Mouse (Mus musculus): ENCODE data around the gene Ttc39a.

Gene Ttc39a

DNA sequence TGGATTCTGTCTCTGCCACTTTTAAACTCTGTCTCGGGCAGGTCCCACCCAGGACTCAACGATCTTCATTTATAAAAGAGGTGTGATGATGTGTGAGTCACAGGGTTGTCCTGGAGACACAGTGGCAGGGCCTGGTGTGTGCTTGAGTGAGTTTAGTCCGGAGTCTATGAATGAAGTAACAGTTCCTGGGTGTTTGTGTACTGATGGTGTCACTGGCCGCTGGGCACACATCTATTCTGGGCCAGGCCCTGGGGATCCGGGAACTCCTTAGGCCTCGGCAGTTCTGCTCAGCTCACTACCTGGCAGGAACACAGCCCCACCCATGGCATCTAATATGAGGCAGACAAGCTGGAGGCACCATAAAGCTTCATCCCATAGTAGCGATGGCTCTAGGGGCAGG, 15.2 kb downstream of the Ttc39a start:
- DNase-seq, result no peak

DNA sequence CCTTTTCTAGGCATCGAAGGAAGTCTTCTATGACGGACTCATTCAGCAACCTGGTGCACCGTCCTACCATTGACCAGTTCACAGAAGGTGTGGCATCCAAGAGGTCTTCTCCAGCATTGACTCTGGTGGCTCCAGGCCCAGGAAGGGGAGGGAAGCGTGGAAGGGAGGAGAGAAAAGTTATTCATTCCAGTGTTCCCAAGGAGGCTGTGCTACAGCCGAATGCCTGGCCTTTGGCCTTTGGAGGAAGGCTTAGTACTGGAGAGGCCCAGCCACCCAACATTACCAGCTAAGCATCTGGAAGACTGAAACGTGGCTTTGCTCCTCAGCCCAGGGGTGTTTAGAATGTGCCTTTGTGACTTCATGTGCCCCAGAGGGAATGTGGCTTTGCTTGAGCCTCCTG, 16.0 kb downstream of the Ttc39a start:
- no peak for DNase-seq

DNA sequence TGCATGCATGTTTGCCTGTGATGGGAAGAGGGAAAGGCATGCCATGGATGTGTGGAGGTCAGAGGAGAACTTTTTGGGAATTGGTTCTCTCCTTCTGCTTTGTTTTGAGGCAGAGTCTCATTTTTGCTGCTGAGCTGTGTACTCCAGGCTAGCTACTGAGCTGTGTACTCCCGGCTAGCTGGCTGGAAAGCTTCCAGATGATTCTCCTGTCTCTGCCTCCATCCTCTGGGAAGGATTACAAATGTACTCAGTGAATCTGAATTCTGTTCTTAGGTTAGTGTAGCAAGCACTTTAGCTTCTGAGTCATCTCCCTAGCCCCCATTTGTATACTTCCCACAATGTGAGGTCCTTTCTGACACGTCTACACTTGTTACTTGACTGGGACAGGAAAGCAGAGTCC, 17.0 kb downstream of the Ttc39a start:
- no peak for DNase-seq

- no peak for DNase-seq
These were observed 20.6 kb downstream of the Ttc39a start for GRCm38 (mm10) chr4:109427058-109427457.

- peak; percentile 81 for DNase-seq
These were observed 23.8 kb downstream of the Ttc39a start for GRCm38 (mm10) chr4:109430250-109430649.

- peak; percentile 96 for DNase-seq
These were observed 24.4 kb downstream of the Ttc39a start for GRCm38 (mm10) chr4:109430854-109431253.

GRCm38 (mm10) chr4:109432668-109433375, 26.4 kb downstream of the Ttc39a start:
- DNase-seq, result peak; percentile 81

DNA sequence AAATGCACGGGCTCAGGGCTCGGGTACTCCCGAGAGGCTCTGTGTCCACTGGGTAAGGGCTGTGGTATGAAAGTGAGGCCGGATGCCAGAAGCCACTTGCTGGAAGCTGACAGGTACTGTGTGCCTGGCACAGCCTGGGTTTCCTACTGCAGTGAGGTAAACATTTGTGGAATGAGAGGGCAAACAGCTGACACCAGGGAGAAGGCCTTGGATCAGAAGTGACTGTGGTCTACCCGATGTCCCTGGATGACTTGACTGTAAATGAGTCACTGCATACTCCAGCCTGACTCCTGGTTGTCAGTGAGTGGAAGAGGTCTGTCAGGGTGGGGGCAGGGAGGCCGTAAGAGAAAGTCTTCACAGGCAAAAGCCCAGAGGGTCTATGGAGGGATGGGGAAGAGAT, 27.2 kb downstream of the Ttc39a start:
- peak; percentile 97 for DNase-seq

DNA sequence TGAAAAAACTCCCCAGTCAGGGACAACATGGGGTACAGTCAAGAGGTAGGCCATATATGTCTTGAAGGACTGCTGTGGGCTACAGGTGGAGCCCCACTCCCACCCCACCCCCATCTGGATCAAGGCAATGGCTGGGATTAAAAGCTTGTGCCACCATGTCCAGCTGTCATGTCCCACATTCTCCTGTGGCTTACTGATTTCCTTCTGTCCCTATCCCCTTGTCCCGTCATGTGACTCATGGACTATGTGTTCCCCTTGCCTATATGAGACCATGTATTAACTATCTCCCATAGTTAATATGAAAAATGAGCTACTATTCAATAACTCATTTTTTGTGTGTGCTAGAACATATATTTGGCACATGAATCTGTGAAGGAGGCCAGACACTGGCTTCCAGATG, 27.8 kb downstream of the Ttc39a start:
- no peak for DNase-seq

- DNase-seq, result peak; percentile 89
These were observed 31.8 kb downstream of the Ttc39a start for GRCm38 (mm10) chr4:109437913-109438878.

DNA sequence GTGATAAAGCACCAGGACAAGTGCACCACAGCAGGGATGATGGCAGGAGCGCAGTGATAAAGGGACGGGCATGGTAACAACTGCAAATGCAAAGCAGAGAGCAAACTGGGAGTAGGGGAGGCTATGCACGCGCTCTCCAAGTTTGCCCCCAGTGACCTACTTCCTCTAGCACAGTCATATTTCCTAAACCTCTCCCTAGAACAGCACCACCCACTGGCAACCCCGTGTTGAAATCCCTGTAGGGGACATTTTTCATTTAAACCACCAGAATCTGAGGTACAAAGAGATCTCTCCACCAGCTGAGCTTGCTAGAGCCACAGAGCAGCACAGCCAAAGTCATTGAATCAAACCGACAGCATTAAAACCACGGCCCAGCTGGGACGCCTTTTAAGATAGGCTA, 32.7 kb downstream of the Ttc39a start:
- peak; percentile 76 for DNase-seq

DNA sequence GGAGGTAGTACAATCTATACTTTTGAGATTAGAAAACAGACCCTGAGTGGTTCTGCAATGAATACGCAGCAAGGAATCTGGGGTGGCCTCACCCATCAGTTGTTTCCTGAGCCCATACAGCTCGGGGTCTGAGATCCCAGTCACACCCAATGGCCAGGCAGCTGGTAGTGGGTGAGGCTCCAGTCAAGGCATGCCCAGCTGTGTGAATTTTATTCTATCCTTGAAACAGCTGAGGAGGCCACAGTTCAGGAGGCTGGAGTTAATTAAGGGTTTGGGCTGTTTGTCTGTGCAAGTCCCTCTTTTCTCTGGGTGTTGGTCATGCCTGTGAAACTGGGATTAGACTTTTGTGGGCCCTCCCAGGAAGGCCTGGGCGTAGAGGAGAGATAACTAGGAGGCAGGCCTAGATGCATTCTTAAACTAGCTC, 33.4 kb downstream of the Ttc39a start:
- peak; percentile 92 for DNase-seq

DNA sequence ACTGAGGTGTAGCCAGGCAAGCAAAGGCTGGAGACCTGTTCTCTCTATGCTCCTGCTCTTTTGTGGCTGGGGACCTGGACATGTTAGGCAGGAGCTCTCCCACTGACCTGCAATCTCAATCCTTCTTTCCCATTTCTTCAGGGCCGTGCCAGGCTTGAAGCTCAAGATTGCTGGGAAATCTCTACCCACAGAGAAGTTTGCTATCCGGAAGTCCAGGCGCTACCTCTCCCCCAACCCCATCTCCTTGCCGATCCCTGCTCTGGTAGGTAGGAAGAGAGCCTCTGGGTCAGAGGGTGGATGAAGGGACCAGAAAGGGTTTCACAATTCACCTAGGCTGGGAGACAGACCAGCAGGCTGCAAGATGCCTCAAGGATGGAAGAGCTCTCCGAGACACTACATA, 34.0 kb downstream of the Ttc39a start:
- peak; percentile 80 for DNase-seq

- peak; percentile 84 for DNase-seq
These were observed 34.6 kb downstream of the Ttc39a start for GRCm38 (mm10) chr4:109441000-109441399.

GRCm38 (mm10) chr4:109442126-109442525, 35.7 kb downstream of the Ttc39a start:
- DNase-seq, result peak; percentile 80

GRCm38 (mm10) chr4:109442649-109443048, 36.2 kb downstream of the Ttc39a start:
- DNase-seq, result peak; percentile 87

DNA sequence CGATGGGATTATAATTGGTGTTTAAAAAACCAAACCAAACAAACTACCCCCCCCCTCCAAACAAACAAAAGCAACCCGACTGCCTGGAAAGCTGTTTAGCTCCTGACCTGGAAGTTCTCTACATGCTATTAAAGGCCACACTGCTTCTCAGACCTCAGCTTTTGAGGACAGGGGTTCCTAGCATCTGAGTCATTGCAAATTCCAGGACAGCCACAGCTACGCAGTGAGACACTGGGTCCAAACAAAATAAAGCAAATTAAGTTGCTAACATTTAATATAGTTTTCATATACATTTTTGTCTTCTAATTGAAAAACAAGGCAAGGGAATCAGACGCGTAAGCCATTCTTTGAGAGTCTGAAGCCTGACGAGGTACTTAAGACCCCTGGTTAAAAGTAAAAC, 38.0 kb downstream of the Ttc39a start:
- DNase-seq, result peak; percentile 58

- no peak for DNase-seq
These were observed 38.5 kb downstream of the Ttc39a start for GRCm38 (mm10) chr4:109444951-109445350.

GRCm38 (mm10) chr4:109445397-109445796, 39.0 kb downstream of the Ttc39a start:
- DNase-seq, result peak; percentile 91

DNA sequence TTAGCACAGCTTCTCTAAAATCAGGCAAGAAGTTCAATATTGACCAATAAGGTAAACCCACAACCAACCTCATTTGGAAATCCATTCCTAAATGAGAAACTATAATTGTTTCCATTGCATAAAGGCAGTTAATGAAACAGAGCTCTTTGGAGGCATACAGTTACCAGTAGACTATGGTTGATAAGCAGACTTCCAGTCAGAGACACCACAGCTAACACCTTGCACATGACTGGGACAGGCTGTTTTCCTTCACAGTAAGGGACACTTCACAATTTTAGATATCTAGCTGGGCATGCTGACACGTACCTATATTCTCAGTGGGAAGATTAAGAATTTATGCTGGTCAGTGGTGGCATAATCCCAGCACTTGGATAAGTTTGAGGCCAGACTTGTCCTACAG, 39.5 kb downstream of the Ttc39a start:
- DNase-seq, result peak; percentile 49

DNA sequence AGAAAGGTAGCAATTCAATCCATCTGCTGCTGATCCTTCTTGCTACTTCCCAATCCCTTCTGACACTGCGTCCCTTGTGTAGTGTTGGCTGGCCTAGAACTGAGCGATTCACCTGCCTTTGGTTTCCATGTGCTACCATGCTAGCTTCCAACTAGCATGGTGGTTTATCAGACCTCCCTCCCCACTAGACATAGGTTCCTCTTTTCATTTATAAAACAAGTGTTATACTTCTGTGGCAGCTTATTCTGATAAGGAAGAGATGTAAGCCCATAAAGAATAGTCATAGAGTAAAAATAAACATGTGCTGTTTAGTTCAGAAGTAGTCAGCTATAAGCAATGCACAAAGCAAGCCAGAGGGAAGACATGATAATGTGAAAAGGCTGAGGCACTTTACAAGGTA, 42.1 kb downstream of the Ttc39a start:
- DNase-seq, result peak; percentile 52

- DNase-seq, result peak; percentile 53
These were observed 50.4 kb downstream of the Ttc39a start for GRCm38 (mm10) chr4:109456821-109457220.

- peak; percentile 97 for DNase-seq
These were observed 54.2 kb downstream of the Ttc39a start for GRCm38 (mm10) chr4:109460421-109461179.

Measured in heart, adult 11 months (tissue).